Mouse (Mus musculus) spleen, adult 18-20 months (tissue): ENCODE results near the gene Olfr559.

Source experiments
- DNase-seq, 2 experiments: peaks; one replicate each; pipeline ENCODE4 v3.0.0; 2022; ENCODE audit warnings: mixed read lengths in 2 of 2

Gene Olfr559

DNA sequence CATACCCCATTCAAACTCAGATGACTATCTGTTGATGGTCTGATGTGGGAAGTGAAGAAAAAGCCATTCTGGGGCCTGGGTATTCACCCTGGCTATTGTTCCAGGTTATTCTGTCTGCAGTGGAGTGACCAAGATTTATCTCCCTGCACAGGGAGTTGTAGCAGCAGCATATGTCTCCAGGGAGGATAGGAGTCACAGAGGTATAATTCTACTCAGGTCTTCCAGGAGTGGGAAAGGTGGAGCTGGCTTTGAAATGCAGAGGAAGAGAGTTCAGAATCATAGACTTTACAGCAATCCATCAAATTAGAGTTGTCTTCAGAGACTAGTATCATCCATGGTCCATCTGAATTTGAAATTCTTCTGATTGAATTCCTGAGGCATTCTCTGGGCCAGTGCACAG is at the start of gene Olfr559:
Gene Olfr559 (minus strand): TSS at position 101 of the 400 bp plus-strand sequence.
- no peak for DNase-seq

DNA sequence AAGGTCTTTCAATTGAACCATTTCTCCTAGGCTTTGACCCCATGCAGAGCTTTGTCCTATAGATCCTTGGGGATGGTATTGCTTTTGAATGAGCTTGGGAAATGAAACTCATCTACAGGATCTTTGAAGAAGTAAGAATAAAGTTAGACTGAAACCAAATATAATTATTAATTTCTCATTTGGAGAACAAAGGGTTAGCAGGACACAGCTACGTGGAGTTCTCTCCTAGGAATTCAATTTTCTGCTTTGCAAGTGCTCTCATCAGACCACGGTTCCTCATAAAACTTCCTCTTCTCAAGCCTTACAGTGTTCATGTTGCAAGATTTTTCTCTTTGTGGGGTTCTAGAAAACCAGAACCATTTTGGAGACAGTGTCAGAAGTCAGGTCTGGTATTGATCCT is 43.6 kb upstream of the Olfr559 start, which contains the start of gene Olfr561:
Gene Olfr561 (plus strand): TSS at position 301 of the 400 bp plus-strand sequence.
- no peak for DNase-seq

DNA sequence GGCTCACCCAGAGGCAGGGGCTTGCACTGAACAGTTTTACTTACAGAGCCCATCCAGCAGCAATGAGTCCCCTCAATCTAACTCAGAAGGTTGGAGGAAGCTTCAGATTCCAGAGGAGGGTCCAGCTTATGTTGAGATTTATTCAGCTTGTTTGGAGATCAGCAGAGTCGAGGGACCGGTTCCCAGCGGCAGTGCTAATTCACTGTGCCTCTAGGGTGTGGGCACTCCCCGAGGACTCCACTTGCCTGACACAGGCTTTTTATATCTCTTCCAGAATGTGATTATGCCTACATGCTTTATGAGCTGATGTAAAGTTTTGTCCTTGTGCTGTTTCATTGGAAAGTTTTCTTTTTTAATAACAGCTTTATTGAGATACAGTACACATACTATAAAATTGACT is 32.0 kb upstream of the Olfr559 start, which contains the start of the genes Olfr560 and Olfr78:
Gene Olfr560 (minus strand): TSS at position 101 of the 400 bp plus-strand sequence.
Gene Olfr78 (minus strand): TSS at position 206 of the 400 bp plus-strand sequence.
- no peak for DNase-seq

DNA sequence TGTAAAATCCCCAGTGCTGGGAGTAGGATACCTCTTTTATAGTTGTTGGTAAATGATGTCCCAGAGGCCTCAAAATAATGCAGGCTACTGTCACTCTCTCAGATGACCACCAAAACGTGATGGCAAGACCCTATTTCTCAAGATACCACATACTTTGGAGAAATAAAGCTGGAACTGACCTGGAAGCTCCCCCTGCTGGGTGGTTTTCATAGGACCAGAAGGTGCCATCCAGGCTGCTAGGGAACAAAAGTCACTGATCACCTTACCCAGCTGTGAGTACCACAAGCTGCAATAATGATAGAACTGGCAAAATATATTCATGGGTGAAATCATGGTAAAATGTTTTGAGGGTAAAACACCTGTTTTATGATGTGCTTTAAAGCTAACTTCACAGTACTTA is 24.8 kb upstream of the Olfr559 start:
- no peak for DNase-seq

DNA sequence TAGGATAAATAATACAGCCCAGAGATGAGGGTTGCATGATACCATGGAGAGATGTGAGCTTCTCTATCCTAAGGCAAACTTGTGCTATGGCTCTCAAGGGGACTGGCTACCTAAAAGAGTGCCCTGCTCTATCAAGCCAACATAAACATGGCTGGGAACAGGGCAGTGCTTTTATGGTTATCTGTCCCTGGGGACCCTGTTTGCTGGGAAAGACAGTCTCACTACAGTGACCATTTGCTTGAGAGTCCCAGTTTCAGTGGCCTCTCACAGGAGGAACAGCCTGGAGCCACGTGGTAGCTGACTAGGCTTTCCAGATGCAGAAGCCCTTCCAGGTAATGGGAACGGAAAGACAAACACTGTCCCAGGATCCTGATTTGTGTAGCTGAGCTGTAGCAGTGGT is 10.4 kb upstream of the Olfr559 start:
- no peak for DNase-seq

DNA sequence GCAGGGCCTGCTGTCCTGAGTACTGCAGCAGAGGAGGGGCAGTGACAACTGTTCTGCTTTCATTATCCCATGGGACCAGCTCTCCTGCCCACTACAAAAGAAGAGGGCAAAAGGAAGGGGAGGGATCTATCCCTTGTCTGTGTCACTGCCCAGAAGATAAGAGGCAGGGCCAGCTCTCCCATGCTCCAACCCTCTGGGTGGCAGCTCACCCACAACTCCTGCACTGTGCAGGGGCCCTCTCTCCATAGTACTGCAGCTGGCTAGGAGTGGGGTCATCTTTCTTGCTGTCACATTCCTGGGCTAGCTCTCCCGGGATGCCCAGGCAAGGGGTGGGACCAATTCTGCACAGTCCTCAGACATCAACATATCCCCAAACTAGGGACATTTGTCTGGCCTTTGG is 6.5 kb upstream of the Olfr559 start:
- no peak for DNase-seq

DNA sequence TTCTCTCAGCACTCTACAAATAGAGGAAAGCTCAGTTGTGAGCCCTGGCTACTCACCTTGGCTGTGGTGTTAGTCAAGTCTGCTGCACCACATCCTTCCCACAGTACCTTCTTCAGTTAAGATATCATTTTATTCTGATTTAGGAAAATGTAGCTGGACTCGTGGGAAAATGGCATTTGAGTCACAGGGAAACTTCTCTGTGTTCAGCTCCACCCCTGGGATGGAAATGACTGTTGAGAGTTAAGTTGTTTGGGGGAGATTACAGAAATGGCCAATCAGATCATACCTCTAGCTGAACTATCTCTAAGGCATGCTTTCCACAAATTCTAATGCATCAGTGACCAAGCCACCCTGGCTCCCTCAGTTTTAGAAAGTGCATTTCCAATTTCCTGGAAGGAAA is 8.3 kb downstream of the Olfr559 start, which contains the start of gene Olfr33:
Gene Olfr33 (minus strand): TSS at position 101 of the 400 bp plus-strand sequence.
- DNase-seq: no peak

DNA sequence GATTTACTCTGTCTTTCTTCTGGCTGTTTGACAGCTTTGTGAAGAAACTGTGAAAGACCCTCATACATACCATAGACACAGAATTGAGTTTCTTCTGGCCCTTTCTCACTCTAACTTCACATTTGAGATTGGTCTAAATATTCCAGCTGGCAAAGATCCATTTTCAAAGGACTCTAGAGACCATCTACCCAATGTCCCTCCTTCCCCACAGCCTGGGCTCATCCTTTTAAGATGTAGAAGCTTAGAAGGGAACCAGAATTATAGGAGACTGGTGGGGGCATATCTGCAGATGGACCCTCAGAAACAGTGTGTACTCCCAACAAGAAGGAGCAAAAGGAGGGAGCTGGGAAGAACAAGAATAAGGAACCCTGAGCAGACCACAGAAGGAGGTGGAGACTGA is 25.4 kb downstream of the Olfr559 start, which contains the start of gene Olfr558:
Gene Olfr558 (plus strand): TSS at position 301 of the 400 bp plus-strand sequence.
- no peak for DNase-seq

DNA sequence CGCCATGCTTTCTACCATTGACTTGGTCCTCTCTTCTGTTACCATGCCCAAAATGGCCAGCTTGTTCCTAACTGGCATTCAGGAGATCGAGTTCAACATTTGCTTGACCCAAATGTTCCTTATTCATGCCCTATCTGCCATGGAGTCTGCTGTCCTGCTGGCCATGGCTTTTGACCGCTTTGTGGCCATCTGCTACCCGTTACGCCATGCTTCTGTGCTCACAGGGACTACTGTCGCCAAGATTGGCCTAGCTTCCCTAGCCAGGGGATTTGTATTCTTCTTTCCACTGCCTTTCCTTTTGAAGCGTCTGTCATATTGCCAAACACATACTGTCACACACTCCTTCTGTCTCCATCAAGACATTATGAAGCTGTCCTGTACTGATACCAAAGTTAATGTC is 28.8 kb downstream of the Olfr559 start:
- DNase-seq: no peak

DNA sequence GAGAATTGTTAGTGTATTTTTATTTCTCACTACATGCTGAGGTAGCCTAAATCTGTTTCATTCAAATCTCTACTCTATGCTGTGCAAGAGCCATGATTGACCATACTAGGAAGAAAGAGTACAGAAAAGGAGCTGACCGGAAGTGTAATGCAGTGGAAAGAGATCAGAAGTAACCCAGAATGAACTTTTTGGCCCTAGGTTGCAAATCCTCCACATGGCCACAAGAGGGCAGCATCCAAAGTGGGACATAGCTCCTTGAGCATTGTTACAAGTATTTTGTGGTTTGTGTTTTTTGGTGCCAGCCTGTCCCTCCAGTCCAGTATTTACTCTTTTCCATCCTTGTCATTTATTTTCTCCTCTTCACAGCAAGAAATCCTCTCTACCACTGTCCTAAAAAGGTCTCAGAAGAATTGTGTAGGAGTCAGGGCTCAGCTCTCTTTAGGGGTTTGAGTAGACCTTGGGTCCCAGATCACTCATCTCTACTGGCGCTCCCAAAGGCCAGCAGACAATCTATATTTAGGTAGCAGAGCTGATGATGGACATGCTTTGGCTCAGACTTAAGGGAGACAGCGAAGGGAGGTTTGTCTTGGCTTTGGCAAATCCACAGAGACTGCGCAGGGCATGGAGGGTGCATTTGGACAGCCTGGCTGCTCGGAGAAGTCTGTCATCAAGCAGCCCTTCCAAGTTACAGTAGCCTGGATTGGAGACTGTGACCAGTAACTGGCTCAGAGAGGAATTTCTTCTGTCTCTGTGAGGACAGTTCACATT is 31.7 kb downstream of the Olfr559 start, which contains the start of gene Olfr557:
Gene Olfr557 (plus strand): TSS at position 553 of the 768 bp plus-strand sequence.
- peak in 1 of 2 experiments; percentile 30 for DNase-seq

DNA sequence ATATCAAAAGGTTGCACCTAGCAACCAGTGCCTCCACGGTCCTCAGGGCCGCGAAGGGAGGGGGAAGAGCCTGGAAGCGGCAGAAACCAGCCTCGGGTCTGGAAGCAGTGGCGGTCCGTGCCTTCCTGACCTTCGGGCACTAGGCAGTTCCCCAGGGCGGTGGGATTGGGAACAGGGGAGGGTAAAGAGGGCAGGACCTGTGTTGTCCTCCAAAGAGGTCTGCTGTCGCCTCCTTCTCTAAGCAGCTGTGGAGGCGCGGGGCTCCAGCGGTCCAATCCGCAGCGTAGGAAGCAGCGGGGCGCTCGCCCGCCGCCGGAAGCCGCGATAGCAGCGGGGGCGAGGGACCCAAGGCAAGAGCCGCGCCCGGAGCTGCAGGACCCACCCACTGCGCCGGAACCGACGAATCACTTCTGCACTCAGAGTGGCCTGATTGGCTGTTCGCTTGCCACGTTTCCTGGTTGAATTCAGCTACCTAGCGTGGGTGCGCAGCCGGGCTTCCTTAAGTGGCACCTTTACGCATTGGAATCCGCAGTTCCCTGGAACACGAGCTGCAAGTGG is 40.3 kb downstream of the Olfr559 start, which contains the start of gene Trim68:
Gene Trim68 (minus strand): TSS at position 384 of the 558 bp plus-strand sequence.
- peak; percentile 82 to 85 for DNase-seq

DNA sequence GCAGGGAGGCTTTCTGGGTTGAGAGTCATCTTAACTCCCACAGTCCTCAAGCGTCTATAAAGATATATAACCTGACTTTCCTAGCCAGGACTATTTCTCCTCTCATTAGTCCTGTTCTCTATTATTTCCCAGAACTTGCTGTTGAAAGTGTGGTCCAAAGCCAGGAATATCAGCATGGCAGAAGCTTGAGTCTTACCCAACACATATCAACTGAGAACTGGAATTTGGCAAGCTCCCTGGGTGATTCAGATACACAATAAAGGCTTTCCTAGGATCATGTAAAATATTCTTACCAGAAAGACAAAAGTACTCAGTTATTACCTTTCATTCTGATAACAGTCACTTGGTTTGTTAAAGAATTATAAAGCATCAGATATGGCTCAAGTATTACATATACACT is 45.4 kb downstream of the Olfr559 start:
- no peak for DNase-seq

DNA sequence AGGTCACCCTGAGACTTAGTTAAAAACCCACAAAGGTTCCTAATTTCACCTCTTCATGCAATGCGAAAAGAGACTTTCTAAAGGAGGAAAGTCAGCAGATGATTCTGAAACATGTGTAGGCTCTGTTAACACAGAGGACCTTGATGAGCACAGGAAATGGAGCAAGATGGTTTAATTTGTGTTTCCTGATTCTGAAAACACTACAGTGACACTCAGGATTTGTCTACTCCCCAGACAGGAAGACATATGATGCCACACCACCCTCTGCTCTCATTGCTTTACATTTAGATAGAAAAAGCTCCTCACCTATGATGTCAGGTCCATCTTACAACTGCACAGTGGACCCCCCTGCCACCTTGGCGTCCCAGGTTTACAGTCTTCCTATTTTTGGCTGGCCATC is 51.1 kb downstream of the Olfr559 start:
- DNase-seq: no peak
